Mouse (Mus musculus) liver, postnatal 0 days (tissue): ENCODE measurements around the gene Dnajb13. TPM values are rescaled to one million over a fixed set of nuclear protein-coding genes. Genes with fewer than 3 reads are reported as not detected.

Source experiments
- ATAC-seq: fragments of 200-750 bp; cut with Nextera tagmentation; 2 replicates; pipeline ENCODE4 v1.8.0; 2017; ENCODE audit warnings: mild to moderate bottlenecking, moderate library complexity
- DNase-seq: peaks from one replicate; pipeline ENCODE4 v3.0.0-alpha.2; 2016
- H3K27ac ChIP-seq: fragments of 300-500 bp; sonication (generic); 2 replicates; pipeline ENCODE4 v1.5.1; 2014; ENCODE audit warnings: antibody characterized with exemption, moderate library complexity, mild to moderate bottlenecking, low read depth
- H3K27me3 ChIP-seq: fragments of 300-500 bp; sonication (generic); 2 replicates; pipeline ENCODE4 v1.6.1; 2014; ENCODE audit warnings: low read length, control low read depth, mixed read lengths; ENCODE audit not compliant: insufficient read depth
- H3K36me3 ChIP-seq: fragments of 300-500 bp; sonication (generic); replicated peaks from 2 replicates; pipeline ENCODE4 v1.6.1; 2014; ENCODE audit warnings: mild to moderate bottlenecking, control low read depth, low read length, moderate library complexity, mixed read lengths; ENCODE audit not compliant: insufficient read depth
- H3K4me1 ChIP-seq: fragments of 300-500 bp; sonication (generic); 2 replicates; pipeline ENCODE4 v1.6.1; 2014; ENCODE audit warnings: antibody characterized with exemption, mild to moderate bottlenecking, control low read depth; ENCODE audit not compliant: insufficient read depth
- H3K4me2 ChIP-seq: fragments of 300-500 bp; sonication (generic); 2 replicates; pipeline ENCODE4 v1.6.1; 2014; ENCODE audit warnings: low read depth, mild to moderate bottlenecking, low read length, moderate library complexity, mixed read lengths
- H3K4me3 ChIP-seq: fragments of 300-500 bp; sonication (generic); 2 replicates; pipeline ENCODE4 v1.5.1; 2014; ENCODE audit warnings: low read depth, low read length
- H3K9ac ChIP-seq: fragments of 300-500 bp; sonication (generic); replicated peaks from 2 replicates; pipeline ENCODE4 v1.6.1; 2014; ENCODE audit warnings: mild to moderate bottlenecking, moderate library complexity
- H3K9me3 ChIP-seq: fragments of 300-500 bp; sonication (generic); 2 replicates; pipeline ENCODE4 v1.6.1; 2016; ENCODE audit warnings: mild to moderate bottlenecking, control low read depth, low read length, mixed read lengths
- CTCF ChIP-seq: sonication (generic); IDR thresholded peaks from 2 replicates; pipeline ENCODE4 v1.5.1; 2016; ENCODE audit warnings: antibody characterized with exemption, low read depth
- EP300 ChIP-seq: IDR thresholded peaks from 2 replicates; pipeline ENCODE4 v1.6.1; 2016; ENCODE audit warnings: antibody characterized with exemption, low read depth, mild to moderate bottlenecking
- WGBS: fragments of 180-500 bp; shearing (Covaris S2); extraction: QIAGEN DNeasy Blood & Tissue Kit; methylation state at CpG from one replicate; pipeline ENCODE4 v1.1.7; 2014; ENCODE audit not compliant: insufficient replicate concordance; 5-methylcytosine and 5-hydroxymethylcytosine counted together
- polyA plus RNA-seq: library from polyadenylated mRNA; unstranded; fragments of >200 nt; fragmentation: Nextera tagmentation; extraction: Ambion mirVana; gene quantifications from 2 replicates; pipeline ENCODE4 v1.2.1, GENCODE M21; 2015

Dnajb13 gene
- polyA plus RNA-seq, 1 experiment from 2014 or later, result 1.8 TPM

- Histone ChIP-seq H3K9ac (peak overlapping the region; percentile 75), H3K4me2 (peak overlapping the region; percentile 93), H3K4me1 (peaks cover 43% of the 10 kb centered on the region), H3K27me3 (no peaks in the 10 kb centered on the region), H3K36me3 (peaks cover 64% of the 10 kb centered on the region), H3K4me3 (peak overlapping the region; percentile 82), H3K9me3 (no peaks in the 10 kb centered on the region), H3K27ac (peak overlapping the region; percentile 94)
- ATAC-seq, result peak; percentile 67
- 17% methylated on average over 11 of the region's 11 CpGs for WGBS
- peak; percentile 14; the same call in 1 of the 2 replicates for TF ChIP-seq EP300
- TF ChIP-seq CTCF, result no peak
- DNase-seq, result peak; percentile 87
Measured at GRCm38 (mm10) chr7:100495581-100496251, 19.0 kb downstream of the Dnajb13 start.

- no peak for ATAC-seq
- H3K27me3 ChIP-seq, result no peaks in the 10 kb centered on the region
- no peaks in the 10 kb centered on the region for H3K9me3 ChIP-seq
- DNase-seq, result no peak
- peak overlapping the region; percentile 82 for H3K4me3 ChIP-seq
- TF ChIP-seq EP300 (no peak), CTCF (no peak)
- 23% methylated on average over 8 of the region's 8 CpGs for WGBS
- peaks cover 58% of the 10 kb centered on the region for H3K36me3 ChIP-seq
- H3K4me2 ChIP-seq, result peak overlapping the region; percentile 93
- peak overlapping the region; percentile 94 for H3K27ac ChIP-seq
- peak overlapping the region; percentile 75 for H3K9ac ChIP-seq
- peaks cover 40% of the 10 kb centered on the region for H3K4me1 ChIP-seq
Measured at GRCm38 (mm10) chr7:100495042-100495441, 19.7 kb downstream of the Dnajb13 start.

GRCm38 (mm10) chr7:100494415-100494831, 20.3 kb downstream of the Dnajb13 start:
- no peaks in the 10 kb centered on the region for H3K27me3 ChIP-seq
- peak overlapping the region; percentile 93 for H3K4me2 ChIP-seq
- no peaks in the 10 kb centered on the region for H3K9me3 ChIP-seq
- peak overlapping the region; percentile 82 for H3K4me3 ChIP-seq
- peaks cover 52% of the 10 kb centered on the region for H3K36me3 ChIP-seq
- DNase-seq, result no peak
- ATAC-seq, result no peak
- 53% methylated on average over 7 of the region's 7 CpGs for WGBS
- no peak for TF ChIP-seq CTCF
- no peak for TF ChIP-seq EP300
- peaks cover 40% of the 10 kb centered on the region for H3K4me1 ChIP-seq
- H3K9ac ChIP-seq, result peak overlapping the region; percentile 75
- H3K27ac ChIP-seq, result peak overlapping the region; percentile 94

- peaks cover 40% of the 10 kb centered on the region for H3K4me1 ChIP-seq
- ATAC-seq (peak; percentile 14), DNase-seq (peak; percentile 65)
- peak overlapping the region; percentile 93 for H3K4me2 ChIP-seq
- no peaks in the 10 kb centered on the region for H3K9me3 ChIP-seq
- H3K36me3 ChIP-seq, result peaks cover 45% of the 10 kb centered on the region
- H3K4me3 ChIP-seq, result peak overlapping the region; percentile 82
- no peak; the same call in 1 of the 2 replicates for TF ChIP-seq EP300
- no peak for TF ChIP-seq CTCF
- peak overlapping the region; percentile 75 for H3K9ac ChIP-seq
- no peaks in the 10 kb centered on the region for H3K27me3 ChIP-seq
- WGBS, result 14% methylated on average over 19 of the region's 19 CpGs
- peak overlapping the region; percentile 94 for H3K27ac ChIP-seq
Measured at GRCm38 (mm10) chr7:100493484-100494414, 21.0 kb downstream of the Dnajb13 start.

- DNase-seq (peak; percentile 96), ATAC-seq (peak; percentile 82)
- H3K9me3 ChIP-seq, result no peaks in the 10 kb centered on the region
- H3K9ac ChIP-seq, result peak within 1 kb of the TSS; percentile 75
- H3K4me1 ChIP-seq, result peaks cover 40% of the 10 kb centered on the region
- WGBS, result 0% methylated on average over 27 of the region's 27 CpGs
- H3K4me3 ChIP-seq, result peak within 1 kb of the TSS; percentile 82
- no peaks in the 10 kb centered on the region for H3K27me3 ChIP-seq
- H3K4me2 ChIP-seq, result peak within 1 kb of the TSS; percentile 93
- no peak for TF ChIP-seq EP300
- no peak for TF ChIP-seq CTCF
- peak within 1 kb of the TSS; percentile 94 for H3K27ac ChIP-seq
- H3K36me3 ChIP-seq, result peaks cover 38% of the 10 kb centered on the region
Measured at GRCm38 (mm10) chr7:100493117-100493483, 21.7 kb downstream of the Dnajb13 start, which contains the start of gene Ucp2. TSS of gene Ucp2 (plus strand) at chr7:100493337.
